Mouse (Mus musculus) myocyte (in vitro differentiated cells): ENCODE measurements at regions not wholly inside any gene's neighbourhood (a gene's known extent, or its start where the extent isn't known, plus 50 kb on each side); places are given as distances from the start of the nearest gene placed in this dataset.

Source experiments
- CEBPB ChIP-seq: IDR thresholded peaks from 2 replicates; pipeline ENCODE4 v1.6.1; 2011; ENCODE audit warnings: mild to moderate bottlenecking, moderate library complexity; ENCODE audit not compliant: poor library complexity, insufficient read depth, severe bottlenecking
- E2F4 ChIP-seq: IDR thresholded peaks from one replicate; pipeline ENCODE4 v1.6.1; 2011; ENCODE audit warnings: mild to moderate bottlenecking, control low read depth, moderate library complexity; ENCODE audit not compliant: insufficient read depth
- MAX ChIP-seq: IDR thresholded peaks from one replicate; pipeline ENCODE4 v1.6.1; 2011; ENCODE audit warnings: low read depth, mild to moderate bottlenecking, control low read depth
- MYOD1 ChIP-seq, 3 experiments: IDR thresholded peaks; one replicate each; pipeline ENCODE4 v1.6.1; 2011; ENCODE audit warnings: control low read depth in 2 of 3, low read depth in 2 of 3, mild to moderate bottlenecking in 2 of 3, moderate library complexity in 1 of 3; ENCODE audit not compliant: insufficient read length in 2 of 3, control insufficient read depth in 1 of 3
- POLR2A ChIP-seq: IDR thresholded peaks from one replicate; pipeline ENCODE4 v1.6.1; 2011; ENCODE audit warnings: low read depth, mild to moderate bottlenecking, control low read depth, moderate library complexity; ENCODE audit not compliant: insufficient read length
- POLR2AphosphoS2 ChIP-seq: IDR thresholded peaks from one replicate; pipeline ENCODE4 v1.6.1; 2011; ENCODE audit warnings: low read depth, control low read depth; ENCODE audit not compliant: insufficient read length
- SRF ChIP-seq: IDR thresholded peaks from one replicate; pipeline ENCODE4 v1.6.1; 2011; ENCODE audit warnings: low read depth; ENCODE audit not compliant: control insufficient read depth, insufficient read length
- TCF12 ChIP-seq: IDR thresholded peaks from one replicate; pipeline ENCODE4 v1.6.1; 2011; ENCODE audit warnings: mild to moderate bottlenecking, control low read depth; ENCODE audit not compliant: poor library complexity, insufficient read depth, severe bottlenecking
- TCF3 ChIP-seq: IDR thresholded peaks from one replicate; pipeline ENCODE4 v1.6.1; 2011; ENCODE audit warnings: low read depth, control low read depth; ENCODE audit not compliant: insufficient read length
- USF1 ChIP-seq: IDR thresholded peaks from one replicate; pipeline ENCODE4 v1.6.1; 2011; ENCODE audit warnings: low read depth, mild to moderate bottlenecking, control low read depth, moderate library complexity

- no peak for TF ChIP-seq POLR2A
- TF ChIP-seq E2F4: no peak
- TF ChIP-seq POLR2AphosphoS2: no peak
- TF ChIP-seq TCF12: no peak
- no peak for TF ChIP-seq TCF3
- TF ChIP-seq CEBPB: no peak
- no peak for TF ChIP-seq MYOD1 (IDR thresholded peaks at IDR 0.05; ENCODE audit: control insufficient read depth in 1 of 3, insufficient read length in 2 of 3, low read depth in 2 of 3)
- no peak for TF ChIP-seq MAX
- TF ChIP-seq USF1: no peak
- TF ChIP-seq SRF: no peak
Measured at GRCm38 (mm10) chr14:64572756-64573155, 468.7 kb downstream of the Prss52 start.
